Mouse (Mus musculus): ENCODE data around the gene BC030500. TPM values are rescaled to one million over a fixed set of nuclear protein-coding genes. Genes with fewer than 3 reads are reported as not detected.

The BC030500 gene
- 6.7 and 10.7 TPM in 2 replicates for polyA plus RNA-seq (2015; fragmentation: Nextera tagmentation; extraction: Ambion mirVana)

DNA sequence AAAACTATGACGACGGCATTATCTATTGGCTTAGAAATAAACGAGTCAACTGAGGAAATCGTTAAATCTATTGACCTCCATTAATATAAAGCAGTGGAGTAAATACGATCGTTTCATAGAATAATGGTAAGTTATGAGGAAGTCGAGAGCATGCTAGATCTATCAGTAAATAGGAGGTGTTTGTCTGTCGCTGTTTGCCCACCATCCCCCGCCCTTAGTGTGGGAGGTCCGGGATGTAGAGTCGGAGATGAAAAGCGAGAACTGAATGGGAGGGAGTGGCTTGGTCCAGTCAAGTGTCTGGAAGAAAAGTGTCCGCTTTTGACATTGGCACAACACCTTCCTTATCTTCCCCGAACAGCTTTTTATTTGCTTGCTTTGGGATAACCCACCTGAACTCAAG is at the start of gene BC030500:
TSS of gene BC030500 (plus strand) at position 79 of the 400 bp plus-strand sequence.
- ATAC-seq, result no peak
- peak within 1 kb of the TSS; percentile 60 for H3K4me2 ChIP-seq (ENCODE audit: low read length)
- 4% methylated on average over 14 of the region's 14 CpGs for WGBS
- no peaks in the 10 kb centered on the region for H3K36me3 ChIP-seq (ENCODE audit: control insufficient read depth, insufficient read depth)
- H3K9ac ChIP-seq (replicated peaks; ENCODE audit: low read depth, low read length), result peak within 1 kb of the TSS; percentile 78
- peak within 1 kb of the TSS; percentile 61 for H3K27ac ChIP-seq (ENCODE audit: low read length)
- peak within 1 kb of the TSS; percentile 78 for H3K4me3 ChIP-seq (replicated peaks; ENCODE audit: low read length)
- peaks cover 12% of the 10 kb centered on the region for H3K4me1 ChIP-seq (replicated peaks; ENCODE audit: control insufficient read depth, insufficient read depth, low read length)
- no peaks in the 10 kb centered on the region for H3K9me3 ChIP-seq (ENCODE audit: control insufficient read depth, low read length)
- H3K27me3 ChIP-seq (replicated peaks; ENCODE audit: control insufficient read depth, insufficient read depth, low read length), result no peaks in the 10 kb centered on the region; the same call in 1 of the 2 replicates

DNA sequence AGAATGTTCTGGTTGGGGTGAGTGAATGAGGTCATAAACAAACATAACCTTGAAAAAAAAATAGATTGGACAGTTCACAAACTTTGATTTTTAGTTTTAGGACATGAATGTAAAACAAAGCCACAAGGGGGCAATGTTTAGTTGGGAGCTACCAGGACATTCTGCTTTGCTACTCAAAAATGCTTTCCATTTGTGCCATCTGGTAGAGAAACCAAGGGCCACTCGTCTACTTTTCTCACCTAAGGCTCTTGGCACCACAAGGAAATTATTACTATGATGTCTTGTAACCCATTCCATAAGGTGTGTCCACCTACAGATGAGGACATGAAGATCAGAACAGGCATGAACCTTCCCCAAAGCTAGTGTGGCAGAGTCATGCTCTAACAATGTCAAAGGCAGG is 25.1 kb upstream of the BC030500 start:
- Histone ChIP-seq H3K27me3 (replicated peaks; ENCODE audit: control insufficient read depth, insufficient read depth, low read length) (no peaks in the 10 kb centered on the region), H3K4me1 (replicated peaks; ENCODE audit: control insufficient read depth, insufficient read depth, low read length) (no peaks in the 10 kb centered on the region), H3K9me3 (ENCODE audit: control insufficient read depth, low read length) (no peaks in the 10 kb centered on the region)

DNA sequence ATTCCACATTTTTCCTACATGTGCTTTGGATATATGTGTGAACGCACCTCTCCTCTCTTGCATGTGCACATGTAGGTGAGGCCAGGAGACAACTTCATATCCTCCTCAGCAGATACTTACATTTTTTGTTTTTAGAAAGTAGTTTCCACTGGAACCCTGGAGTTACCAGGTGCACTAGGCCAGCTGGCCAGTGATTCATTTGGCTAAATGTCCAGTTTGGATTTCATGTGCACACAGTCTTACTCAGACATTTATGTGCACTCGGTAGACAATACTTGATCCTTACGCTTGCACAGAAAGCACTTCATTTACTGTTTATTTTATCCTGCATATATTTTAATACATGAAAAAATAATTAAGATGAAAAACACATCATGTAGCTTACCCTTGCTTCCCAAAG is 21.0 kb upstream of the BC030500 start:
- Histone ChIP-seq H3K4me1 (replicated peaks; ENCODE audit: control insufficient read depth, insufficient read depth, low read length) (no peaks in the 10 kb centered on the region), H3K4me3 (replicated peaks; ENCODE audit: low read length) (no peak overlapping the region), H3K27me3 (replicated peaks; ENCODE audit: control insufficient read depth, insufficient read depth, low read length) (no peaks in the 10 kb centered on the region), H3K4me2 (ENCODE audit: low read length) (no peak overlapping the region), H3K9ac (replicated peaks; ENCODE audit: low read depth, low read length) (no peak overlapping the region), H3K27ac (ENCODE audit: low read length) (no peak overlapping the region), H3K9me3 (ENCODE audit: control insufficient read depth, low read length) (no peaks in the 10 kb centered on the region), H3K36me3 (ENCODE audit: control insufficient read depth, insufficient read depth) (no peaks in the 10 kb centered on the region)
- WGBS, result 82% methylated on average over 3 of the region's 3 CpGs
- ATAC-seq, result no peak

More for the DNA sequence above, 25.1 kb upstream of the BC030500 start:
- Histone ChIP-seq H3K4me3 (replicated peaks; ENCODE audit: low read length) (no peak overlapping the region), H3K36me3 (ENCODE audit: control insufficient read depth, insufficient read depth) (no peaks in the 10 kb centered on the region), H3K9ac (replicated peaks; ENCODE audit: low read depth, low read length) (no peak overlapping the region), H3K4me2 (ENCODE audit: low read length) (no peak overlapping the region), H3K27ac (ENCODE audit: low read length) (no peak overlapping the region)
- ATAC-seq, result no peak
- WGBS, result 2% methylated on average over 1 of the region's 1 CpGs

DNA sequence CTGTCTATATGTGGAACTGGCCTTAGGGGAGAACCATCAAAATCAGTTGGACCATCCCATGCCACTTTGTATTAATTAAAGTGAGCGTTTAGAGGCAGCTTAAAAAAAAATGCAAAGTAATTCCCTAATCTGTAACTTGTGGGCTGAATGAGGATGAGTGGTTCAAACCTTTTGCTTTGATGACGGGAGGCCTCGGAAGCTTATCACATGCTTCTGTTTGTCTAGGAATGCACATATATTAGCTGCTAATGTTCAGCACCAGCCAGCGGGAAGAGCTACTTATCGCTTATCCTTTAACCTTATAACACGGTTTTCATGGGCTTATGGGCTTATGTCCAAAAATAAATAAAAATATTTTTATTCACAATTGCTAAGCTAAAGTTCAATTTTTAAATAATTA is 15.6 kb upstream of the BC030500 start:
- WGBS, result 71% methylated on average over 6 of the region's 6 CpGs
- no peak overlapping the region for H3K4me2 ChIP-seq (ENCODE audit: low read length)
- no peaks in the 10 kb centered on the region for H3K36me3 ChIP-seq (ENCODE audit: control insufficient read depth, insufficient read depth)
- no peaks in the 10 kb centered on the region for H3K27me3 ChIP-seq (replicated peaks; ENCODE audit: control insufficient read depth, insufficient read depth, low read length)
- no peaks in the 10 kb centered on the region for H3K9me3 ChIP-seq (ENCODE audit: control insufficient read depth, low read length)
- H3K4me3 ChIP-seq (replicated peaks; ENCODE audit: low read length), result no peak overlapping the region
- H3K27ac ChIP-seq (ENCODE audit: low read length), result no peak overlapping the region
- no peak overlapping the region for H3K9ac ChIP-seq (replicated peaks; ENCODE audit: low read depth, low read length)
- ATAC-seq, result no peak
- H3K4me1 ChIP-seq (replicated peaks; ENCODE audit: control insufficient read depth, insufficient read depth, low read length), result no peaks in the 10 kb centered on the region

DNA sequence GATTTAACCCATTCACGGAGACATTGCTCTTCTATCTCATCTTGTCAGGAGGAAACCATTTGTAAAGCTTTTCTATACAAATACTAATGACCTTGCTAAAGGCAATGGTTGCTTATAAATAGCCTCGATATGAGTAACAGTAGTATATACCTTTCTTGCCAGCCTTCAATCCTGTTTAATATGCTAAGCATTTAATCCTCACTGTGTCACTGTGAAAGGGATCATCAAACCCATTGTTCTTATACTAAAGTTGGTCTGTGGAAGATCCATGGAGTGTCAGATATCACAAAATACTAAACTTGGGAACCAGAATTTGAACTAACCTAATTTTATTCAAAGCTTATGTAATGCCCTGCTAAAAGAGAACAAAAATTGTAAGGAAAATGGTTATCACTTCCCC is 7.1 kb upstream of the BC030500 start:
- no peaks in the 10 kb centered on the region for H3K4me1 ChIP-seq (replicated peaks; ENCODE audit: control insufficient read depth, insufficient read depth, low read length)
- no peak overlapping the region for H3K4me2 ChIP-seq (ENCODE audit: low read length)
- no peaks in the 10 kb centered on the region for H3K27me3 ChIP-seq (replicated peaks; ENCODE audit: control insufficient read depth, insufficient read depth, low read length)
- H3K9me3 ChIP-seq (ENCODE audit: control insufficient read depth, low read length), result no peaks in the 10 kb centered on the region
- H3K36me3 ChIP-seq (ENCODE audit: control insufficient read depth, insufficient read depth), result no peaks in the 10 kb centered on the region
- no peak overlapping the region for H3K9ac ChIP-seq (replicated peaks; ENCODE audit: low read depth, low read length)
- ATAC-seq, result no peak
- no peak overlapping the region for H3K27ac ChIP-seq (ENCODE audit: low read length)
- WGBS, result 8% methylated on average over 2 of the region's 2 CpGs
- H3K4me3 ChIP-seq (replicated peaks; ENCODE audit: low read length), result no peak overlapping the region

DNA sequence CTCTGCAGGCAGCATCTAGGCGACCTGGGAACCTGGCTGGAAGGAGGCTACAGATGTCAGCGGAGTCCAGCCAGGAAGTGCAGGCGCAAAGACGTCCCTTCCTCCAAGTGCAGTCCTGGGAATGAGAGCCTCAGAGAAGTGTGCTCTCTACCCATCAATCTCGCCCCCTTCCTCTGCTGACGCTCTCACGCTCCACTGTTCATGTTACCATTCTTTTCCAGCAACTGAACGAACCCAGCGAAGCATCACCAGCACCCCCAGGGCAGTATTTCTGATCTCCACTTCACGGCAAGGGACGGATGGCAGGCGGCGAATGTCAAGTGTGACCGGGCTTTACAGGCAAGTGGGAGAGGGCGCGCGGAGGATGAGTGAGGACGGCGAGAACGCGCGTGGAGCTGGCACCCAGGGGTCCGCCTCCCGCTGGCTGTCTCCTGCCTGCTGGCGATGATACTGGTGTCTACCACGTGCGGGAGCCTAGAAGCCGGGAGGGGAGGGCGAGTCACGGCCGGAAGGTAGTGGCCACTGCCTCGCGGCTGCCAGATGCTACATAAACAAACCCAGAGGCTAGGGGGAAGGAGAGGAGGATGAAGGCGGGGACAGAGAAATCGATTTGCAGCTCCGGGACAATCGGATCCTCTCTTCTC is 763 bp downstream of the BC030500 start, which contains the start of gene Galntl6:
TSS of gene Galntl6 (minus strand) at position 445 of the 644 bp plus-strand sequence.
- Histone ChIP-seq H3K27me3 (replicated peaks; ENCODE audit: control insufficient read depth, insufficient read depth, low read length) (no peaks in the 10 kb centered on the region; the same call in 1 of the 2 replicates), H3K27ac (ENCODE audit: low read length) (peak within 1 kb of the TSS; percentile 61), H3K4me1 (replicated peaks; ENCODE audit: control insufficient read depth, insufficient read depth, low read length) (peaks cover 12% of the 10 kb centered on the region), H3K9ac (replicated peaks; ENCODE audit: low read depth, low read length) (peak within 1 kb of the TSS; percentile 78), H3K9me3 (ENCODE audit: control insufficient read depth, low read length) (no peaks in the 10 kb centered on the region), H3K4me3 (replicated peaks; ENCODE audit: low read length) (peak within 1 kb of the TSS; percentile 78), H3K36me3 (ENCODE audit: control insufficient read depth, insufficient read depth) (no peaks in the 10 kb centered on the region), H3K4me2 (ENCODE audit: low read length) (peak within 1 kb of the TSS; percentile 60)
- WGBS, result under 1% methylated on average over 37 of the region's 37 CpGs
- peak; percentile 84 for ATAC-seq

DNA sequence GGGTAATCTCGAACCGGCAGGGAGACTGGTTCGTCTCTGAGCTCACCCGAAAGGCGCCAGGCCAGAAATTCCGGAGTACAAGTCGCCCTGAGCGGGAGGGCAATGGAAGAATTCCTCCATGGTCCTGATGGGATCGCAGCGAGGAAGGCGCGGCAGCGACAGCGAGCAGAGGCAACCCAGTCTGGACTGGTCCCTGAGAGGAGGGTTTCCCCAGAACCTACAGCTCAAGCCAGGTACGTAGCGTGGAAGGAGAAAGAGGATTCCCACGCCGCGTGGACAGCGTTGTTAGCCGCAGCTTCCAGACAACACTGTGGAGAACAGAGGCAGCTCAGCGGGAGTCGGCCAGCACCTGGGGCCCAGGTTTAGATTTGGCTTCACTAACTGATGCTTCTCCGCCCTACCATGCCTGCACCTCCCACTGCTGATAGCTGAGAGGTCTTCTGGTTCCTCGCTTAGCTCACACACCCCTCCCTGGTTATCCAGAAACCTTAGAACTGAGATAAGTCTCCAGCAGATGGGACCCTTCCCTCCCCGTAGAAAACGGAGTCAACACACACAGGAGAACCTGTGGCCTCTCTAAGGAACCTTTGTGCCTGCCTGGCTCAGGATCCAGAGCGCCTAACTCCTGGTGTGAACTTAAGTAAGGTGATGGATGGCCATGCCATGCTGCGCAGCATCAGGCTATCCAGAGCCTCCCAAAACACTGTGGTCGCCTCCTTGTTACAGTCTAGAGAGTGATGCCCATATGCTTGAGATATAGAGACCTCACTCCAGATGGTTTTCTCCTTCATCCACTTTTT is 1.5 kb downstream of the BC030500 start:
- Histone ChIP-seq H3K36me3 (ENCODE audit: control insufficient read depth, insufficient read depth) (no peaks in the 10 kb centered on the region), H3K27me3 (replicated peaks; ENCODE audit: control insufficient read depth, insufficient read depth, low read length) (no peaks in the 10 kb centered on the region; the same call in 1 of the 2 replicates), H3K4me2 (ENCODE audit: low read length) (peak overlapping the region; percentile 60), H3K4me3 (replicated peaks; ENCODE audit: low read length) (peak overlapping the region; percentile 78), H3K9ac (replicated peaks; ENCODE audit: low read depth, low read length) (peak overlapping the region; percentile 78), H3K27ac (ENCODE audit: low read length) (peak overlapping the region; percentile 61), H3K9me3 (ENCODE audit: control insufficient read depth, low read length) (no peaks in the 10 kb centered on the region), H3K4me1 (replicated peaks; ENCODE audit: control insufficient read depth, insufficient read depth, low read length) (peaks cover 12% of the 10 kb centered on the region)
- peak; percentile 73 for ATAC-seq
- WGBS, result 3% methylated on average over 30 of the region's 30 CpGs

DNA sequence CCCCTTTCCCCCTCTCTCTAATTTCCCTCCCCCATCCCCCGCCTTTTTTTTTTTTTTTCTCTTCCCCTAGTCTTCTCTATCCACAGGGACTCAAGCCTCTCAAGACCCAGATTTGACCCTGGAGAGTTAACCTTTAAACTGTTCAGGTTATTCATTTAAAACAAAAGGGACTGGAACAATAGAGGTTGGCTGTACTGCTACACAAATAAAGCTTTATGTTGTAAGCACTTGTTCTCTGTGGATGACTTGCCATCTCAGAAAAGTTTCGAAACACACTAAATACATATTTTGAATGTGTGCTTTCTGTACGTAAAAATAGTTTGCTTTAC is 2.0 kb downstream of the BC030500 start:
- no peaks in the 10 kb centered on the region for H3K36me3 ChIP-seq (ENCODE audit: control insufficient read depth, insufficient read depth)
- ATAC-seq, result no peak

DNA sequence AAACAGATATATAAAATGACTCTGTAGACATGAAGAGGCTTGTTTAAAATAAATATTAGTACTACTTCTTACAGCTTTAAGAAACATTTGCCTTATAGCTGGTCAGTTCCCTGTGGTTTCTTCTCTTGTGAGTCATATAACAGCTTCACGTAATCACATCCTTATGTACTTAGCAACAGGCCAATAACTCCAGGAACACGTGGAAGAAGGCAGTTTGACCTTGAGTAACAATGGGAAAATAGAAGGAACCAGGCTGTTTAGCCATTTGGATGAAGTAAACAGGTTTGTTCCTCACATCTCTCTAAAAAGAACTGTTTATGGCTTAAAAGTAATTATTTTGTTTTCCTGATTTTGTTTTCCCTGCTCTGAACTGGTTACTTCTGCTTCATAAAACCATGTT is 3.6 kb downstream of the BC030500 start:
- no peak for ATAC-seq
- H3K36me3 ChIP-seq (ENCODE audit: control insufficient read depth, insufficient read depth), result no peaks in the 10 kb centered on the region
- H3K4me1 ChIP-seq (replicated peaks; ENCODE audit: control insufficient read depth, insufficient read depth, low read length), result peaks cover 12% of the 10 kb centered on the region
- H3K27ac ChIP-seq (ENCODE audit: low read length), result no peak overlapping the region
- H3K27me3 ChIP-seq (replicated peaks; ENCODE audit: control insufficient read depth, insufficient read depth, low read length), result no peaks in the 10 kb centered on the region; the same call in 1 of the 2 replicates
- WGBS, result 65% methylated on average over 2 of the region's 2 CpGs
- H3K9me3 ChIP-seq (ENCODE audit: control insufficient read depth, low read length), result no peaks in the 10 kb centered on the region
- H3K4me2 ChIP-seq (ENCODE audit: low read length), result no peak overlapping the region
- no peak overlapping the region for H3K4me3 ChIP-seq (replicated peaks; ENCODE audit: low read length)
- H3K9ac ChIP-seq (replicated peaks; ENCODE audit: low read depth, low read length), result no peak overlapping the region

More for the DNA sequence above, 2.0 kb downstream of the BC030500 start:
- Histone ChIP-seq H3K27ac (ENCODE audit: low read length) (no peak overlapping the region), H3K4me1 (replicated peaks; ENCODE audit: control insufficient read depth, insufficient read depth, low read length) (peaks cover 12% of the 10 kb centered on the region), H3K4me2 (ENCODE audit: low read length) (peak overlapping the region; percentile 60), H3K9ac (replicated peaks; ENCODE audit: low read depth, low read length) (peak overlapping the region; percentile 78; the same call in 1 of the 2 replicates), H3K4me3 (replicated peaks; ENCODE audit: low read length) (peak overlapping the region; percentile 78), H3K27me3 (replicated peaks; ENCODE audit: control insufficient read depth, insufficient read depth, low read length) (no peaks in the 10 kb centered on the region; the same call in 1 of the 2 replicates), H3K9me3 (ENCODE audit: control insufficient read depth, low read length) (no peaks in the 10 kb centered on the region)
- 57% methylated on average over 3 of the region's 3 CpGs for WGBS
